Mouse (Mus musculus): ENCODE data around the gene Ostc.
A peak's percentile ranks its signal among the peaks of the same experiment; 100 is the strongest.

The Ostc gene

GRCm38 (mm10) chr3:130710103-130710502, 859 bp upstream of the Ostc start:
- DNase-seq (ENCODE audit: low spot score in 2 of 2), result no peak

- no peak for DNase-seq (ENCODE audit: low spot score in 2 of 2)
Measured at GRCm38 (mm10) chr3:130708529-130708928, 715 bp downstream of the Ostc start.

- DNase-seq (ENCODE audit: low spot score in 2 of 2), result no peak
Measured at GRCm38 (mm10) chr3:130702289-130702688, 7.0 kb downstream of the Ostc start.

GRCm38 (mm10) chr3:130697622-130698021, 11.6 kb downstream of the Ostc start:
- DNase-seq (ENCODE audit: low spot score in 2 of 2), result no peak

- DNase-seq (ENCODE audit: low spot score in 2 of 2), result no peak
Measured at GRCm38 (mm10) chr3:130694705-130695104, 14.5 kb downstream of the Ostc start.

- no peak for DNase-seq (ENCODE audit: low spot score in 2 of 2)
Measured at GRCm38 (mm10) chr3:130694041-130694593, 15.1 kb downstream of the Ostc start.

GRCm38 (mm10) chr3:130691596-130692170, 17.6 kb downstream of the Ostc start:
- DNase-seq (ENCODE audit: low spot score in 2 of 2), result no peak

GRCm38 (mm10) chr3:130690834-130691595, 18.2 kb downstream of the Ostc start:
- no peak for DNase-seq (ENCODE audit: low spot score in 2 of 2)

GRCm38 (mm10) chr3:130689630-130690029, 19.6 kb downstream of the Ostc start:
- DNase-seq (ENCODE audit: low spot score in 2 of 2), result peak; percentile 87 to 92

- no peak for DNase-seq (ENCODE audit: low spot score in 2 of 2)
Measured at GRCm38 (mm10) chr3:130687051-130687450, 22.2 kb downstream of the Ostc start.

GRCm38 (mm10) chr3:130685014-130685366, 24.3 kb downstream of the Ostc start:
- DNase-seq (ENCODE audit: low spot score in 2 of 2), result no peak

- no peak for DNase-seq (ENCODE audit: low spot score in 2 of 2)
Measured at GRCm38 (mm10) chr3:130684276-130685013, 24.8 kb downstream of the Ostc start.

- no peak for DNase-seq (ENCODE audit: low spot score in 2 of 2)
Measured at GRCm38 (mm10) chr3:130683836-130684235, 25.4 kb downstream of the Ostc start.

- peak in 1 of 2 experiments; percentile 42 for DNase-seq (ENCODE audit: low spot score in 2 of 2)
Measured at GRCm38 (mm10) chr3:130682183-130682582, 27.1 kb downstream of the Ostc start.

GRCm38 (mm10) chr3:130681226-130681625, 28.0 kb downstream of the Ostc start:
- no peak for DNase-seq (ENCODE audit: low spot score in 2 of 2)

GRCm38 (mm10) chr3:130677671-130678460, 31.4 kb downstream of the Ostc start:
- no peak for DNase-seq (ENCODE audit: low spot score in 2 of 2)

GRCm38 (mm10) chr3:130671291-130671690, 38.0 kb downstream of the Ostc start:
- no peak for DNase-seq (ENCODE audit: low spot score in 2 of 2)

- DNase-seq (ENCODE audit: low spot score in 2 of 2), result no peak
Measured at GRCm38 (mm10) chr3:130662496-130662895, 46.7 kb downstream of the Ostc start.

GRCm38 (mm10) chr3:130660619-130661018, 48.6 kb downstream of the Ostc start:
- no peak for DNase-seq (ENCODE audit: low spot score in 2 of 2)

- DNase-seq (ENCODE audit: low spot score in 2 of 2), result no peak
Measured at GRCm38 (mm10) chr3:130649569-130649968, 59.7 kb downstream of the Ostc start.

GRCm38 (mm10) chr3:130646110-130646810, 63.0 kb downstream of the Ostc start:
- DNase-seq (ENCODE audit: low spot score in 2 of 2), result no peak

Measured in right cerebral cortex, postnatal 10 days (tissue).